Mouse (Mus musculus) testis, adult 2 months (tissue): ENCODE data around the gene Rtp3. TPM values are rescaled to one million over a fixed set of nuclear protein-coding genes. Genes with fewer than 3 reads are reported as not detected.

Source experiments
- H3K27ac ChIP-seq: fragments of 200-500 bp; 2 replicates; pipeline ENCODE4 v1.5.1; 2012; ENCODE audit warnings: low read depth, low read length; ENCODE audit not compliant: control insufficient read depth, insufficient read depth
- H3K27me3 ChIP-seq: fragments of 200-500 bp; 2 replicates; pipeline ENCODE4 v1.6.1; 2012; ENCODE audit warnings: mild to moderate bottlenecking, low read length, moderate library complexity; ENCODE audit not compliant: control insufficient read depth, insufficient read depth
- H3K36me3 ChIP-seq: fragments of 200-500 bp; 2 replicates; pipeline ENCODE4 v1.6.1; 2012; ENCODE audit warnings: mild to moderate bottlenecking, low read length; ENCODE audit not compliant: control insufficient read depth, insufficient read depth
- H3K4me1 ChIP-seq: fragments of 200-500 bp; 2 replicates; pipeline ENCODE4 v1.6.1; 2012; ENCODE audit warnings: low read length; ENCODE audit not compliant: control insufficient read depth, insufficient read depth
- H3K4me3 ChIP-seq: fragments of 200-500 bp; 2 replicates; pipeline ENCODE4 v1.5.1; 2012; ENCODE audit warnings: low read depth, mild to moderate bottlenecking, low read length, moderate library complexity, mixed read lengths; ENCODE audit not compliant: control insufficient read depth
- CTCF ChIP-seq: fragments of 200-500 bp; IDR thresholded peaks from 2 replicates; pipeline ENCODE4 v1.5.1; 2012; ENCODE audit warnings: low read depth, mild to moderate bottlenecking, inconsistent platforms, low read length, moderate library complexity; ENCODE audit not compliant: control insufficient read depth, insufficient read depth, insufficient replicate concordance
- POLR2A ChIP-seq: fragments of 200-500 bp; IDR thresholded peaks from 2 replicates; pipeline ENCODE4 v1.6.1; 2012; ENCODE audit warnings: low read depth, mild to moderate bottlenecking, inconsistent platforms, low read length, moderate library complexity; ENCODE audit not compliant: control insufficient read depth
- polyA plus RNA-seq: library from polyadenylated mRNA; depleted of rRNA; stranded (reverse); fragments of >200 nt; gene quantifications from 2 replicates; pipeline ENCODE4 v1.2.3, GENCODE M21; 2012

Gene Rtp3
- polyA plus RNA-seq, 1 experiment, result 0.59 TPM

GRCm38 (mm10) chr9:110993281-110993709, 2.9 kb upstream of the Rtp3 start:
- H3K27ac ChIP-seq, result no peak overlapping the region
- H3K4me3 ChIP-seq, result no peak overlapping the region
- TF ChIP-seq CTCF, result no peak
- TF ChIP-seq POLR2A, result no peak
- peaks cover 7% of the 10 kb centered on the region for H3K4me1 ChIP-seq
- H3K27me3 ChIP-seq, result no peaks in the 10 kb centered on the region
- no peaks in the 10 kb centered on the region for H3K36me3 ChIP-seq

- no peaks in the 10 kb centered on the region for H3K27me3 ChIP-seq
- H3K4me3 ChIP-seq, result no peak overlapping the region
- TF ChIP-seq POLR2A, result no peak
- TF ChIP-seq CTCF, result no peak
Observed at GRCm38 (mm10) chr9:110989543-110989942, 840 bp downstream of the Rtp3 start.

GRCm38 (mm10) chr9:110989141-110989540, 1.2 kb downstream of the Rtp3 start:
- no peak for TF ChIP-seq POLR2A
- TF ChIP-seq CTCF, result no peak
- H3K27ac ChIP-seq, result no peak overlapping the region
- H3K4me3 ChIP-seq, result no peak overlapping the region
- no peaks in the 10 kb centered on the region for H3K36me3 ChIP-seq
- no peaks in the 10 kb centered on the region for H3K27me3 ChIP-seq
- H3K4me1 ChIP-seq, result no peaks in the 10 kb centered on the region

More at GRCm38 (mm10) chr9:110989543-110989942, 840 bp downstream of the Rtp3 start:
- Histone ChIP-seq H3K4me1 (no peaks in the 10 kb centered on the region; the same call in 1 of the 2 replicates), H3K27ac (no peak overlapping the region), H3K36me3 (no peaks in the 10 kb centered on the region)

GRCm38 (mm10) chr9:110988078-110988477, 2.3 kb downstream of the Rtp3 start:
- H3K27ac ChIP-seq, result no peak overlapping the region

GRCm38 (mm10) chr9:110987331-110987730, 3.1 kb downstream of the Rtp3 start:
- no peaks in the 10 kb centered on the region for H3K4me1 ChIP-seq
- H3K4me3 ChIP-seq, result no peak overlapping the region
- H3K27me3 ChIP-seq, result no peaks in the 10 kb centered on the region
- no peak overlapping the region for H3K27ac ChIP-seq
- TF ChIP-seq POLR2A (no peak), CTCF (no peak)
- H3K36me3 ChIP-seq, result no peaks in the 10 kb centered on the region

More at GRCm38 (mm10) chr9:110988078-110988477, 2.3 kb downstream of the Rtp3 start:
- Histone ChIP-seq H3K4me1 (no peaks in the 10 kb centered on the region), H3K27me3 (no peaks in the 10 kb centered on the region), H3K4me3 (no peak overlapping the region), H3K36me3 (no peaks in the 10 kb centered on the region)
- TF ChIP-seq POLR2A (no peak), CTCF (no peak)

- H3K4me3 ChIP-seq, result no peak overlapping the region
- no peaks in the 10 kb centered on the region for H3K36me3 ChIP-seq
- no peak overlapping the region for H3K27ac ChIP-seq
- TF ChIP-seq CTCF (no peak), POLR2A (no peak)
- no peaks in the 10 kb centered on the region for H3K27me3 ChIP-seq
- H3K4me1 ChIP-seq, result no peaks in the 10 kb centered on the region
Observed at GRCm38 (mm10) chr9:110985951-110986350, 4.4 kb downstream of the Rtp3 start.

GRCm38 (mm10) chr9:110985541-110985940, 4.8 kb downstream of the Rtp3 start:
- no peaks in the 10 kb centered on the region for H3K36me3 ChIP-seq
- no peak overlapping the region for H3K27ac ChIP-seq
- H3K4me1 ChIP-seq, result no peaks in the 10 kb centered on the region
- TF ChIP-seq POLR2A, result no peak
- no peak for TF ChIP-seq CTCF
- no peaks in the 10 kb centered on the region for H3K27me3 ChIP-seq
- H3K4me3 ChIP-seq, result no peak overlapping the region

GRCm38 (mm10) chr9:110984096-110984495, 6.3 kb downstream of the Rtp3 start:
- H3K4me3 ChIP-seq, result no peak overlapping the region
- H3K36me3 ChIP-seq, result no peaks in the 10 kb centered on the region
- no peak for TF ChIP-seq POLR2A
- TF ChIP-seq CTCF, result no peak
- no peak overlapping the region for H3K27ac ChIP-seq
- no peaks in the 10 kb centered on the region for H3K27me3 ChIP-seq
- peaks cover 9% of the 10 kb centered on the region; the same call in 1 of the 2 replicates for H3K4me1 ChIP-seq
